Mouse (Mus musculus): ENCODE results near the gene Shf. TPM values are rescaled to one million over a fixed set of nuclear protein-coding genes. Genes with fewer than 3 reads are reported as not detected.

Gene Shf
- polyA plus RNA-seq, 1 experiment: 18.5 TPM

DNA sequence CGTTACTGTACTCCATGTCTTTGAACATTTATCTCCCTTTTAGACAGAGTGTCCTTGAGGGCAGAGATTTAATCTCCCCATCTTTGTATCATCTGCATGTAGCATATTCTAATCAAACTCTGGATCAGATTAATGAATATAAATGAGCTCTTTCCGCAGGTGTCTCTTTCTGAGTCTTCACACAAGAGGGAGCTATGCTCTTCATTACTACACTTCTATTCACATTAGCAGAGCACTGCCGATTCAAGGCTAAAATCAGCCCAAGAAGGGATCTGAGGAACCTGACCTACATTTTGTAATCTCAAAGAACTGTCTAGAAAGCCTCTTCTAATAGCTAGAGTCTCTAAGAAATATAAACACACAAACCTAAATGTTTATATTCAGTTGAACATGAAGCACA is 59.3 kb downstream of the Shf start:
- 38% methylated on average over 3 of the region's 3 CpGs for WGBS
- DNase-seq (ENCODE audit: low read depth, low spot score): no peak

DNA sequence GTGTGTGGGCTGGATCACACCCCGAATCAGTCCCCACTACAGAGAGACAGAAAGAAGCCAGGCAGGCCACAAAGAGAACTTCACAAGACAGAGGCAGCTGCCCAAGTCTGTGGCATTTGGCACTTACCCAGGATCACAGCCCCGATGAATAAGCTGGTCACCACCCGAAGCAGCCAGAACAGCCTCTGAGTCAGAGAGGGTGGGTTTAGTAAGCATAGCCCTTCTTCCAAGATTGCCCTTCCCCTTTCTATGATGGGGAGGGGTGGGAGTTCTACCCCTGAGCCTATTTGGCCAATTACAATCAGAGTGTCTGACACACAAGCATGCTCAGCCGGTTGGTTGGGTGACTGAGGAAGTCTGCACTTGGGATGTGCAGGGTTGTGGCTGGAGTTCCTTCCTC is 62.8 kb downstream of the Shf start:
- 7% methylated on average over 4 of the region's 4 CpGs for WGBS
- no peak for DNase-seq (ENCODE audit: low read depth, low spot score)

DNA sequence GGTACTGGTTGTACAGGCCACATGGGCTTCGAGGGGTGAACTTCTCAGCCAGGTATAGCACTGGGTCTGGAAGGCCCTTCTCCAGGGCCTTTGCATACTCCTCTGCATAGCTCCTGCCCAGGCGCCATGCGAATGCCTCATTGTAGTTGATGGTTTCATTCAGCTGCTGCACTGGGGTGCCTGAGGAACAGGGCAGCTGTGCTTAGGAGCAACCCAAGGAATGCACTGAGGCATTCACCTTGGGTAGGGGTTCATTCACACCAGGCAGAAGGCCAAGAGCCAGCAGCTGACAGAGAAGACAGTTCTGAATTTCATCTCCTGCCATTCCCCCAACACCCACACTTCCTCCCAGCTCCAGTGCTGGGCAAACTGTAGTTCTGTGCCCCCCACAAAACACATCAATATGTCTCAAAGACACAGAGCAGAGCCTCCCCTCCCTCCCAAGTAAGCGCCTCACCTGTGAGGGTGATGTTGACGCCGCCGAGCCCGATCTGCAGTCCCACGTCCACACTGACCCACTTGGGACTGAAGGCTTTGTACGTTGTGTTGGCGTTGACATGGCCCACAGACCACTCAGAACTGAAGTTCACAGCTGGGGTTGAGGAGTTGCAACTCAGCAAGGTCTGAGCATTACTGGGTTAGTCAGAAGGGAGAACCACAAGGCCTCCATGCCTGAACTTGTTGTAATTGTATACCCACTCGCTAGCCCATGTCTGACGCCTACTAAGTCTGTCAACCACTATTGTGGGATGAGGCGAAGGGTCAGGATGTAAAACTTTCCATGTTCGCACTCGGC is 63.7 kb downstream of the Shf start:
- 92% methylated on average over 16 of the region's 16 CpGs for WGBS

DNA sequence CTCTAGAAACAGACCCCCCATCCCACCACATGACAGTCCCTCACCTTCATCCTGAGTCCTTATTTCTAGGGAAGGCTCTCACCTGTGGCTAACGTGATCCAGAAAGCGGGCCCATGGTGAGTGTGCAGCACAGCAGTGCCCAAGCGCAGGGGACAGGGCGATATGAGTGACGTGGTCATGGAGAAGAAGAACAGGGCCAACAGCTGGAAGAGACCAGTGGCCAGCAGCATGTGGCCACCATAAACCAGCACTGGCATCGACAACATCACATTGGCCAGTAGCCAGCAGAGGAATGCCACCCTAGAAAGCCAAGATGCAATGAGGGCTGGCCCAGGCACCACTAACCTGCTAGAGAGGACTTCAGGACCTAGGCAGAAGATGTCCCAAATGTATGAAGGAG is 64.4 kb downstream of the Shf start:
- DNase-seq (ENCODE audit: low read depth, low spot score): no peak
- WGBS: 80% methylated on average over 6 of the region's 6 CpGs

More for the DNA sequence above, 63.7 kb downstream of the Shf start:
- no peak for DNase-seq (ENCODE audit: low read depth, low spot score)

DNA sequence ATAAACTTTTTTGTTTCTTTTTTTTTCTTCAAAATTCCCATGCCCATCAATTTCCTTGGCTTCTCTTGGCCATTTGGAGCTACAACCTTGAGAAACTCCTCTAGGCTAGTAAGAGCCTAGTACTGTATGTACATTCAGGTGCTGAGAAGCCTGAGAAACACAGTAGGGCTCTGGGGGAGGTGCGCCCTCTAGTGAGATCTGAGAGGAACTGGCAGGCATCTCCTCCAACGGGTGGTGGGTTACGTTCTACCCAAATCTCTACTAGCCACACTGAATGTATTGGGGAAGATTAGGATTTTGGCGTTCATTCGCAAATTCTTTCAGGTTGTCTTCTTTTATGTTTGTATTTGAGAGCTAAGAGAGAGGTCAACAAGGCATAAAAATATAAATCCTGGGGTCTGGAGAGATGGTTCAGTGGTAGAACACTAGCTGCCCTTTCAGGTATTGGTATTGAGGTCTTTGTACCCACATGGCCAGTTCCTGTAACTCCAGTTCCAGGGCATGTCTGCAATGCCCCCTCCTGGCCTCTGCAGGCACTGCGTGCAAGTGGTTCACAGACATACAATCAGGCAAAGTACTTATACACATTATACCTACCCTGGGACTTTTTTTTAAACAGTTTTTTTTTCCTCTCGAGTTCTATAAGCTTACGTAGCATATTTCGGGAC is 66.3 kb downstream of the Shf start:
- peak; percentile 61 for DNase-seq (ENCODE audit: low read depth, low spot score)
- 14% methylated on average over 9 of the region's 9 CpGs for WGBS

DNA sequence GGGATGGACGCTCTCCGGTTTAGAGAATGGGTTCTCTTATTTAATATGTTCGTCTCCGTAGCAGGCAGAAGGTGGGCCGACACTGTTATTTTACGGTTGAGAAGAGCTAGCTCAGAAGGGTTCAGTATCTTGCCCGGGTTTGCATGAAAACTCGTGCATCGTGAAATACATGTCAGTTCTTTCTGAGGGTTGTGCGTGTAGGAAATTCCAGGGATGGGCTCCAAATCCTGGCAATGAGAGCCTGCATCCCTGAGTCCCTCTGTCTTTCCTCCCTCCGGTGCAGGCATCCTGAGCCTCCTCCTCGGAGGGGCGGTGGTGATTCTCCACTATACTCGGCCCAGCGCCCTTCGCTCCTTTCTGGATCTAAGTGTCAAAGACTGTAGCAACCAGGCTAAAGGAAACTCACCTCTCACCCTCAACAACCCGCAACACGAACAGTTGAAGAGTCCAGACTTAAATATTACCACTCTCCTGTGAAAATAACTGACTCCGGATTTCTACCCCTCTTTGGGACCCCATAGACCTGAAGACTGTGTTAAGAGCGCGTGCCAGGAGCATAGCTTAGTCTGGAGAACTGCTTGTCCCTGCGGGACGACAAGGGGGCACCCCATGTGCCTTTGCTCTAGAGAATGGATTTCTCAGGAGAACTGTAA is 66.9 kb downstream of the Shf start:
- WGBS: 41% methylated on average over 23 of the region's 23 CpGs
- no peak for DNase-seq (ENCODE audit: low read depth, low spot score)

DNA sequence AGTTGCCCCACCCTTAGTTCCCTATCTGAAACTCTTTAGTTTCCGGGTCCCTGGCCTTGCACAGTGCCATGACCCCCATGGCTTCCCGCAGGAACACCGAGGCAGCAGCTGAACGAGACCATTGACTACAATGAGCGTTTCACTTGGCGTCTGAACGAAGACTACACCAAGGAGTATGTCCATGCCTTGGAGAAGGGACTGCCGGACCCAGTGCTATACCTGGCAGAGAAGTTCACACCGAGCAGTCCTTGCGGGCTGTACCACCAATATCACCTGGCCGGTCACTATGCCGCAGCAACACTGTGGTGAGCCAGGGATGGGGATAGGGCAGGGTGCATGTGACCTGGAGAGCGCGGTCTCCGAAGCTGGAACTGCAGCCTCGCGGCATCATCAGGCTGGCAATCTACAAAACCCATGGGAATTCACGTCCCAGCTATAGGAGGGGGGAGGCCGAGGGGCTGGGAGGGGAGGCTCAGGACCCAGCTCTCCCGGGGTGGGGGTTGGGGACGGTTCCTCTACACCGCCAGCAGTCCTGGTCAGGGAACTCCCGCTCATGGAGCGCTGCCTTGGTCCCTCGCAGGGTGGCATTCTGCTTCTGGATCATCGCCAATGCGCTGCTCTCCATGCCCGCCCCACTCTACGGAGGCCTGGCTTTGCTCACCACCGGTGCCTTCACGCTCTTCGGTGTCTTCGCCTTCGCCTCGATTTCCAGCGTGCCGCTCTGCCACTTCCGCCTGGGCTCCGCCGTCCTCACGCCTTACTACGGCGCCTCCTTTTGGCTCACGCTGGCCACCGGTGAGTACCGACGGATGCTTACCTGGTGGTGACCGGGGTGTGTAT is 67.7 kb downstream of the Shf start:
- under 1% methylated on average over 48 of the region's 48 CpGs for WGBS
- no peak for DNase-seq (ENCODE audit: low read depth, low spot score)

DNA sequence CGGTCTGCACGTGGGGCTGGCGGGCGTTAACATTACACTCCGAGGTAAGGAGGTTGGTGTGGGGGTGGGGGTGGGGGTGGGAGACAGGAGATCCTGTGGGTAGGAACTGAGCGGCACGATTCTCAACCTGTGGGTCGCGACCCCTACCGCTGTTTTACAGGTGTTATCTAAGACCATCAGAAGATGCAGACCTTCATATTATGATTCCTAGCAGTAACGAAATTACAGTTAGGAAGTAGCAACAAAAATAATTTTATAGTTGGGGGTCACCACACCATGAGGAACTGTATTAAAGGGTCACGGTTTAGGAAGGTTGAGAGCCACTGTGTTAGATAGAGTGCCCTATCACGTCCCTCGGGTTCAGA is 68.3 kb downstream of the Shf start:
- no peak for DNase-seq (ENCODE audit: low read depth, low spot score)
- WGBS: 24% methylated on average over 14 of the region's 14 CpGs

DNA sequence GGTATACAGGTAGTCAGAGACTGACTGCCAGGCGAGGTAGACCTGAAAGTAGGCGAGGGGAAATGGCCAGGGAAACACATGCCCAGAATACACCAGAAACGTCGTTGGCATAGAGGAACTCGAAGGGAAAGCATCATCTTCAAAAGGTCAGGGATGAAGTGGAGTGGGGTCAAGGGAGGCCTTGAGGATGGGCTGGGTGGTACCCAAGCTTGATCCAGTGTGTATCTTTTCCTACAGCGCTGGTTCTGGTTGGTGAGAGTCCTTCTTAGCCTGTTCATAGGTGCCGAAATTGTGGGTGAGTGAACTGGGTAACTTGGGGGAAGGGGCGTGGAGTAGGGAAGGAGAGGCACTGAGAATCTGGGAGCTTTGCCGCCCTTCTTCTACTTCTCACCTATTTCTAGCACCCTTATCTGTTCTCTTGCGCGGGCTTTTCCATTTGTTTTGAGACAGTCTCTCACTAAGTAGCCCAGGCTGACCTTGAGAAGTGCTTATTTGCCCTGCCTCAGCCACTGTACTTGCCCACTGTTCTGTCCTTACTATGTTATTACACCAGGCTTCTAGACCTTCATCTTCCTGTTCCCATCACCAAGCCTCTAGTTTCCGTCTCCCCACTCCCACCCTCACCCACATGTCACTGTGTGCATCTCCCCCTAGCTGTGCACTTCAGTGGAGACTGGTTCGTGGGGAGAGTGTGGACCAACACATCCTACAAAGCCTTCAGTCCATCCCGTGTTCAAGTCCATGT is 68.9 kb downstream of the Shf start:
- DNase-seq (ENCODE audit: low read depth, low spot score): no peak
- 64% methylated on average over 14 of the region's 14 CpGs for WGBS

Other genes with a start within 250 kb of the Shf start
- 1,363 and 1,869 TPM in 2 replicates for gene B2m, start 221.5 kb downstream of the Shf start, polyA plus RNA-seq (2012; rRNA removed)
- gene Trim69, start 208.5 kb downstream of the Shf start, polyA plus RNA-seq (2012; rRNA removed): 0.12 and 0.15 TPM in 2 replicates
- 0.02 TPM in 1 of 2 replicates, not detected in the other for gene Patl2, start 183.0 kb downstream of the Shf start, polyA plus RNA-seq (2012; rRNA removed)
- not detected in 2 replicates for gene Terb2, start 182.9 kb downstream of the Shf start, polyA plus RNA-seq (2012; rRNA removed)
- 54.8 and 89.7 TPM in 2 replicates for gene Sord, start 134.4 kb downstream of the Shf start, polyA plus RNA-seq (2012; rRNA removed)
- 133 and 185 TPM in 2 replicates for gene Duox2, start 70.7 kb downstream of the Shf start, polyA plus RNA-seq (2012; rRNA removed)
- 263 and 294 TPM in 2 replicates for gene Duoxa2, start 70.3 kb downstream of the Shf start, polyA plus RNA-seq (2012; rRNA removed)
- 0.25 and 0.26 TPM in 2 replicates for gene Duoxa1, start 55.4 kb downstream of the Shf start, polyA plus RNA-seq (2012; rRNA removed)
- gene Duox1, start 53.5 kb downstream of the Shf start, polyA plus RNA-seq (2012; rRNA removed): 0.19 TPM in 2 replicates
- gene Slc28a2, start 57.3 kb upstream of the Shf start, polyA plus RNA-seq (2012; rRNA removed): 30.9 and 99.3 TPM in 2 replicates
- 0.08 and 0.14 TPM in 2 replicates for gene Gm14085, start 115.8 kb upstream of the Shf start, polyA plus RNA-seq (2012; rRNA removed)
- gene Gatm, start 242.1 kb upstream of the Shf start, polyA plus RNA-seq (2012; rRNA removed): 2.9 and 4.2 TPM in 2 replicates

Data from large intestine, adult 2 months (tissue).